Mouse (Mus musculus) frontal cortex, postnatal 14 days (tissue): ENCODE results near the gene Kcnk15.
A peak's percentile ranks its signal among the peaks of the same experiment; 100 is the strongest.

ENCODE experiments used
- DNase-seq, 2 experiments: peaks; one replicate each; pipeline ENCODE4 v3.0.0; 2022; ENCODE audit warnings: low spot score in 2 of 2

The Kcnk15 gene

DNA sequence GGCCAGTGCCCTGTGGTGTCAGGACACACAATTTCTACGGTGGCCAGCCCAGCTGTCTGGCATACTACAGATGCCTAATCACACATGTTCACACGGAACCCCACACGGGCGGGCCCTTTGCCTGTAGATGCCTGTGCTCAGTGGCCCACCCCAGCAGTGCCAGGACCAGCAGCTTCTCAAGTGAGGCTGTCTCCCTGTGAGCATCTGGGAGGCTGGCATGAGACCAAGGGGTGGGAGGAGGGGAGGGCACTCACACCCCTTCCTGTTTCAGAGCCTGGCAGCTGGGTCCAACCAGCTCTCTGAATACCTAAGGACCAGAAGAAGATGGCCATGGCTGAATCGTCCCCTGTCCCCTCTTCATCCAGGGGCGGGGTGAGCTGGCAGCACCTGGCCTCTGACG is 22.0 kb downstream of the Kcnk15 start:
- DNase-seq = peak in 1 of 2 experiments; percentile 46

- no peak for DNase-seq
Observed at GRCm38 (mm10) chr2:163876830-163877498, 23.5 kb downstream of the Kcnk15 start.

- no peak for DNase-seq
Observed at GRCm38 (mm10) chr2:163880891-163881290, 27.4 kb downstream of the Kcnk15 start.

DNA sequence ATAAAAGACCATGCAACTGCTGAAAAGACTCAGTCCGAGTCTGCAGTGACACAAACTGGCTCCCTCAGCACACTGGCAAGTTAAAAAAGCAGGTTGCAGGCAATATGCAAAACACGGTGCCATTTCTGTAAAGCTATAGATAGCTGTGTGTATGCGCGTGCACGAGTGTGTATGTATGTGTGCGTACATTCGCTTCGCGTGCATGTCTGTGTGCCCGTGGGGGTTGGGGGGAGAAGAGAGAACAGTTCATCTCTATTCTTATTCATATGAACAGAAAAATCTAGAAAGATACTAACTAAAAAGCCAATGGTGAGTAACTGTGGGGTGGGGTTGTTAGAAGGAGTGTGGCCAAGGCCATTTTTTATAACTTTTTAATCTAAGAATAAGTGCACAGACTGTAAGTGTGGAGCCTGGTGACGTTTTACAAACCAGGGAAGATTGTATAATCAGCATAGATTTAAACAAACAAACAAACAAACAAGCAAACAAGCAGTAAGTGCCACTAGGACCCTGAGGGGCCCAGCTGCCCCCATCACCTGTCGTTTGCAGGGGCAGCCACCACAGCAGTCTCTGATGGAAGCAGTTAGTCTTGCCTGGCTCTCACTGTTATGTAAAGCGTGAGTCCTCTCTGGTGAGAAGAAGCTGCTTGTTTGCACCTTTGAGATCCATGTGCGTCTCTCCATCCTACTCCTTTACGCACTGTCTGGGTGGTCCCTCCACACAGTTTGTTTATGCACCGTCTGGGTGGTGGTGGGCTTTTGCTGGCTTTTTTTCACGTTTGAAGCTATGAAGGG is 29.6 kb downstream of the Kcnk15 start:
- DNase-seq = no peak

GRCm38 (mm10) chr2:163889411-163889810 is 36.0 kb downstream of the Kcnk15 start:
- no peak for DNase-seq

- DNase-seq = no peak
Observed at GRCm38 (mm10) chr2:163890586-163890985, 37.1 kb downstream of the Kcnk15 start.

DNA sequence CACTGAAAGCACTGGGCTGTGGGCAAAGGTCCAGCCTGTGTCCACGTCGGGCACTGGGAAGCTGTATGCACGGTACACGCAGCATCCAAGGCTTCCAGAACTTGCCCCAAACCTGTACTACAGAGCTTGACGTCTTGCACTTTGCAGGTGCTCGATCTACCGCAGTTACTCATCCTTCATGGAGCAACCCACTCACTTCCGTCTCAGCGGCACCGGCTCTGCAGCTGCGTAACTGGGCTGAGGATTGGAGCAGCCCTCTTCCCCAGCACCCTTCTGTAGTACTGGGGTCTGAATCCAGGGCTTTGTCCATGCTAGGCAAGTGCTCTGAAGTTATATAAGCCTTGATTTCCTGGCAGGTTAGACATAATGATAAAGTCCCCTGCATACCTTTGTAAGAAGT is 37.8 kb downstream of the Kcnk15 start:
- DNase-seq = no peak

DNA sequence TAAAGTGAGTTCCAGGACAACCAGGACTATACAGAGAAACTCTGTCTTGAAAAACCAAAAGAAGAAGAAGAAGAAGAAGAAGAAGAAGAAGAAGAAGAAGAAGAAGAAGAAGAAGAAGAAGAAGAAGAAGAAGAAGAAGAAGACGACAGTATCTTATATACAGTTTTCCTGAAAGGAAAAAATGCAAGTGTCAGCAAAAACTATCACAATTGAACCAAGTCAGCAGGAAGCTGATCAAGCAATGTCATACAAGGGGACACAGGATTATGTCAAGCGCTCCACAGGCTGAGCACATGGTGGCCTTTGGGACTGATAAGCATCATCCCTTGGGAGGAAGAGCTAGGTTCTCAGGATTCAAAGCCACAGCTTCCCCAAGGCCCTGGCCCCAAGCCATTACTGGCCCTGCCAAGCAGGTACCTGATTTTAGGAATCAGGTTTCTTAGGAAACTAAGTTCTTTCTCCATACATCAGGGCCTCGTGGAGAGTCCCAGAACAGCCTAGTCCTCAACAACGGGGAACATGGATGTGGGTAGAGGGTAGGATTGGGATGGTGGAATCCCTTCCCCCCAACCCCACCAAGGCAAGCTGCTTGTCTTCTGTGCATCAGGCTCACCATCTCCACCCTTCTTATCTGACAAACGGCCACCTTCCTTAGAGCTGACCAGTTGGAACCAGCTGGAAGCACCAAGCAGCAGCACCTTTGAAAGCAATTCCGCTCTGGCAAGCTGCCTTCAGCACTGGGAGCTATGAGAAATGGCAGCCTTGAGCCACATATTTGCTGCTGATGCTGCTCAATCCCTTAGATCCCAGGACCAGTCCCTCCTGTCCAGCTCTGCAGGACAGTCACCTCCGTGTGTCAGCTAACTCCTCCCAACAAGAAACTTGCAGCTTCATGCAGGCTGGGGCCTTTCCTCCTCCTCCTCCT is 40.3 kb downstream of the Kcnk15 start:
- no peak for DNase-seq

DNA sequence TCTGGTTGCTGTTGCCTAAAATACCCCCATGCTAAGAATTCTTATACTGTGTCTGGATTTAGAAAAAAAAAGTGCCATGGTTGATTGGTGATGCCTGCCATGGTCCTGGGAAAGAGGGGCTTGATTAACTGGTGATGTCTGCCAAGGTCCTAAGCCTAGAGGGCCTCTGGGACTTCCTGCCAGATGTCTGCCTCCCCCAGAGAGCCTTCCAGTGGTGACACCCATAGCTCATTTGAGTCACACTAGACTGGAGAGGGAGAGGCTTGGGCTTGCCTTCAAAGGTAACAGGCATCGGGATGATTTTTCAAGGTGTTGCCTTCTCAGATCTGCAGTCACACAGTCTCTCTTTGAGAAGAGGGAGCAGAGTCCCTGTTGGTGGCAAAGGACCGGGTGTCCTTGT is 41.7 kb downstream of the Kcnk15 start:
- DNase-seq = no peak

DNA sequence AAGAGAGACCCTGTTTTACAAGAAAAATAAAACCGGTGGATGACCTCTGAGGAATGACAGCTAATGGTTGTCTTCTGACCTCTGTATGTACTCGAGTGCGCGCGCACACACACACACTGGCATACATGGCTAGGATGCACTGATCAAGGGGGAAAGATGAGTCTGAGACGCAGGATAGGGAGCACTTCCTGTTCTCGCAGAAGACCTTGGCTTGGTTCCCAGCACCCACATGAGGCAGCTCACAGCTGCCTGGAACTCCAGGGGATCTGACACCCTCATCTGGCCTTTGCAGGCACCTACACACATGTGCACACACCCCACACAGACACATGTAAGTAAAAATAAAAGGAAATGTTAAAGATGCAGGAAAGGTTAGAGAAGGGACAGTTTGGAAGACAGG is 43.6 kb downstream of the Kcnk15 start:
- no peak for DNase-seq

DNA sequence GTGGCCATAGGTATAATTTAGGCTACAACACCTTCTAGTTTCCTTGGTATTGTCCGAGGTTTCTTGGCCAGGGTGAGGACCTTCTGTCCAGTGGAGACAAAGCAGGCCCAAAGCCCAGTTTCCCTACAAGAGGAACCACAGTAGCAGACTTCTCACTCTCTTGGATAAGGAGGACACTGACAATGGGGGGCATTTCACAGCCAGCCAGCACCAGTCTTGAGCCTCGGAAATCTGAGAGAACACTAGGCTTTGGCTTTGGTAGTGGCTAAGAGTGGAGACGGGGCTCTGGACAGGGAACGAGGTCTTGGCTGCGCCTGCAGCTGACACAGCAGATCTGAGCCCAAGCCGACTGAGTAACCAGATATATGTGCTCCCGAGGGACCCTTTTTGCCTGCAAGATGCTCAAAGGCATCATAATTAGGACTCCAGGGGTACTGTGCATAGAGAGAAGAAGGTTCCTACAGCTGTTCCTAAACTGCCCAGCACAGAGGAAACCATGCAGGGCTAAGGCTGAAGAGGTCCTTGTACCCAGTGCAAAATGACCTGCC is 44.6 kb downstream of the Kcnk15 start:
- DNase-seq = no peak

DNA sequence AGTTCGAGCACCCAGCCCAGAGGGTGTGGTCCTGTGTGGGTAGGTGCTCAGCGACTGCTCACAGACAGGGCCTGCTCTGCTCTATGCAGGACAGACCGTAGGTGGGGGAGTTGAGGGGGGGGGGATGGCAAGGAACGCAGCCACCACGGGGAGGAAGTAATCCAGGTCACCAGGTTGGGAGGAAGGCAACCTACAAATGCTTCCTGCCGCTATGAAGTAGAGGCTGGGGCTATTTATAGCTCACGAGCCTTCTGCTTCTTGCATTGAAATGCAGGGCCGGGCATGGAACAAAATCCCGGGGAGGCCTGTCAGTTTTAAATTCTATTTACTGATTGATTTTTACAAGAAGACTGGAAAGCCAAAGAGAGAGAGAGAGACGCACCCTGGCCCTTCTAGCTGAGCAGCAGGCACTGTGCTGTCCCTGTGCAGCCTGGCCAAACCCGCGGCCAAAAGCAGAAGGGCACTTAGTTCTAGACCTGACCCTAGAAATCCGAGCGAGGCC is 46.5 kb downstream of the Kcnk15 start:
- no peak for DNase-seq

GRCm38 (mm10) chr2:163901043-163901442 is 47.6 kb downstream of the Kcnk15 start:
- no peak for DNase-seq

GRCm38 (mm10) chr2:163902448-163902847 is 49.0 kb downstream of the Kcnk15 start:
- no peak for DNase-seq

- DNase-seq = no peak
Observed at GRCm38 (mm10) chr2:163903461-163903860, 50.0 kb downstream of the Kcnk15 start.

- no peak for DNase-seq
Observed at GRCm38 (mm10) chr2:163904323-163904722, 50.9 kb downstream of the Kcnk15 start.

GRCm38 (mm10) chr2:163907131-163907530 is 53.7 kb downstream of the Kcnk15 start:
- no peak for DNase-seq
